Mouse (Mus musculus) forebrain, embryonic 10.5 days (tissue): ENCODE data around the gene Lgals9. TPM values are rescaled to one million over a fixed set of nuclear protein-coding genes. Genes with fewer than 3 reads are reported as not detected.

ENCODE experiments used
- DNase-seq: peaks from one replicate; pipeline ENCODE4 v3.0.0-alpha.2; 2017; ENCODE audit warnings: low spot score; ENCODE audit errors: extremely low spot score
- H3K27ac ChIP-seq: fragments of 300-500 bp; sonication (generic); 2 replicates; pipeline ENCODE4 v1.5.1; 2016; ENCODE audit warnings: mild to moderate bottlenecking
- H3K27me3 ChIP-seq: fragments of 300-500 bp; sonication (generic); 2 replicates; pipeline ENCODE4 v1.6.1; 2016; ENCODE audit warnings: mild to moderate bottlenecking; ENCODE audit not compliant: poor library complexity, severe bottlenecking
- H3K36me3 ChIP-seq: fragments of 300-500 bp; sonication (generic); replicated peaks from 2 replicates; pipeline ENCODE4 v1.6.1; 2016; ENCODE audit warnings: mild to moderate bottlenecking, moderate library complexity
- H3K4me1 ChIP-seq: fragments of 300-500 bp; sonication (generic); 2 replicates; pipeline ENCODE4 v1.6.1; 2016
- H3K4me3 ChIP-seq: fragments of 300-500 bp; sonication (generic); 2 replicates; pipeline ENCODE4 v1.5.1; 2016; ENCODE audit warnings: mild to moderate bottlenecking, moderate library complexity
- H3K9me3 ChIP-seq: fragments of 300-500 bp; sonication (generic); 2 replicates; pipeline ENCODE4 v1.6.1; 2016; ENCODE audit warnings: mild to moderate bottlenecking, moderate library complexity
- whole genome bisulfite sequencing: fragments of 180-500 bp; shearing (Covaris S2); methylation state at CpG from one replicate; pipeline ENCODE4 v1.1.7; 2016; 5-methylcytosine and 5-hydroxymethylcytosine counted together
- polyA plus RNA-seq: library from polyadenylated mRNA; unstranded; fragments of >200 nt; fragmentation: Nextera tagmentation; extraction: Ambion mirVana; gene quantifications from 2 replicates; pipeline ENCODE4 v1.2.1, GENCODE M21; 2016

Gene Lgals9
- polyA plus RNA-seq, 1 experiment from 2014 or later: 2.6 TPM

DNA sequence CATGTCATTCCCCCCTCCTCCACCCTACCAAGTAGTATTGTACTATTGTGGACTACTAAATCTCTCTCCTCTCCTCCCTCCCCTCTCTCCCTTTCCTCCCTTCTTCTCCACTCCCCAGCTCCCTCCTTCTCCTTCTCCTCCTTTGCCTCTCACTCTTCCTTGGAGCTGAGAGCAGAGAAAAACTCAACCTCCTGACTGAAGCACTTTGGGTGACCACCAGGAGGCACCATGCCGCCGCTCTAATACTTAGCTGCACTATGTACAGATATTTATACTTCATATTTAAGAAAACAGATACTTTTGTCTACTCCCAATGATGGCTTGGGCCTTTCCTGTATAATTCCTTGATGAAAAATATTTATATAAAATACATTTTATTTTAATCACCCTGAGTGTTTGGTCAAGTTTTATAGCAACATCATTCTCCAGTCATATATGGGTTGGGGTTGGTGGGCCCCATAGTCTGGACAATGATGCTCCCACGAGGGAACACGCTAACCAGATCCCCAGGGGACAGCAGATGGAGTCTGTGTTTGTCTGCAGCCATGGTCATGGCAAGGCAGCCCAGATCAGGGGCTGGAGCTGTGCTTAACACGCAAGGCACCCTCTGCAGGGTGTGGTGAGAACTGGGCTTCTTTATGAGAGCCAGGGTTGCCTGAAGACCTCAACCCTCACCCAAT, 24.8 kb downstream of the Lgals9 start:
- peaks cover 14% of the 10 kb centered on the region for H3K27me3 ChIP-seq
- no peaks in the 10 kb centered on the region for H3K36me3 ChIP-seq
- no peaks in the 10 kb centered on the region for H3K9me3 ChIP-seq
- 63% methylated on average over 5 of the region's 5 CpGs for WGBS
- H3K4me1 ChIP-seq: no peaks in the 10 kb centered on the region
- no peak overlapping the region for H3K27ac ChIP-seq
- no peak overlapping the region for H3K4me3 ChIP-seq
- no peak for DNase-seq

DNA sequence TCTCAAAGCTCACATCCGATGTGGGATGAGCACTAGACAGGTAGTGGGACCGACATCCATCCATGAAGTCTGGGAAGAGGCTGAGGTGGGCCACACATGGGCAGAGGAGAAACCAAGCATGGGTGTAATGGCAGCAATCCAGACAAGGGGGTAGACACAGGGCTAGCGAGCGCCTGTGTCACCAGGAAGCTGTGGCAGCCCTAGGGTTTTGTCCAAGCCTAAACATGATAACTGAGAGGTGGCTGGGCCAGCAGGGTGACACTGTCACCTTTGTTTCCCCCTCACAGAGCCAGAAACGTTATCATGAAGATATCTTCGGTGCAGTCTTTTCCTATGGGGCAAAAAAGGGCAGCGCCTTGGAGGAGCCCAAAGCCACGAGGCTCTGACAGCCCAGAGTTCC, 25.4 kb downstream of the Lgals9 start:
- H3K27ac ChIP-seq: no peak overlapping the region
- no peak overlapping the region for H3K4me3 ChIP-seq
- no peaks in the 10 kb centered on the region for H3K36me3 ChIP-seq
- H3K9me3 ChIP-seq: no peaks in the 10 kb centered on the region
- DNase-seq: no peak
- H3K27me3 ChIP-seq: peaks cover 19% of the 10 kb centered on the region
- 75% methylated on average over 8 of the region's 8 CpGs for WGBS
- H3K4me1 ChIP-seq: no peaks in the 10 kb centered on the region

DNA sequence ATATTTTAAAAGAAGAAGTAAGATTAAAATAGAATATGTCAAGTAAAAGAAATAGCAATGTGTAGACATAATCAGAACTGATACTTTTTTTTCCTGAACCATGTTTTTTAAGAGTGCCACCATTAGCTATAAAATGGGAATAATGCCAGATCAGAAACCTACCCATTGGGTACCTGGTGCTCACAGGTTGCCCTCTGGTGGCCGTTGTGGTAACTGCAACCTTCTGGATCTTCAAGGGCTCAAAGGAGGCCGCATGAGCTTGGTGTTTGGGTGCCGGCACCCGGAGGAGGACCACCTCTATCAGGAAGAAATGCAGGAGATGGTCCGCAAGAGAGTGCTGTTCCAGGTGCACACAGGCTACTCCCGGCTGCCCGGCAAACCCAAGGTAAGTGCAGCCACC, 28.5 kb downstream of the Lgals9 start:
- peak; percentile 70 for DNase-seq
- H3K27ac ChIP-seq: no peak overlapping the region
- no peaks in the 10 kb centered on the region for H3K36me3 ChIP-seq
- no peak overlapping the region for H3K4me3 ChIP-seq
- 11% methylated on average over 7 of the region's 7 CpGs for WGBS
- peaks cover 6% of the 10 kb centered on the region for H3K4me1 ChIP-seq
- H3K9me3 ChIP-seq: no peaks in the 10 kb centered on the region
- peaks cover 43% of the 10 kb centered on the region for H3K27me3 ChIP-seq

DNA sequence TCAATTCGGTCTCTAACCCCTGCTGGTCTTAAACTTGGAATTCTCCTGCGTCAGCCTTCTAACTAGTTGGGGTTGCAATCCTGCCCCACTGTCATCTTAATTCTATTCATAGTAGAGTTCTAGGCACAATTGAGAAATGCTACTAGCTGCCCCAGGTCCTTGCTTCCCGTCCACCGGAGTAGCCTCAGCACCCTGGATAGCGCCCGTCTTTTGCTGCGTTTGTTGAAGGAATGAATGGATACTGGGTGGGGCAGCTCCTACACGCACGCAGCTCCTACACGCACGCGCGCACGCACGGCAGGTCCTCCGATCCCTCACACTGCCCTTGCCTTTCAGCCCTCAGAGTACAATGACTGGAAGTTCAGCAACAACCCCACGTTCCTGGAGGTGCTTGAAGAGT, 32.3 kb downstream of the Lgals9 start:
- peak overlapping the region; percentile 30 for H3K4me3 ChIP-seq
- H3K36me3 ChIP-seq: no peaks in the 10 kb centered on the region
- no peaks in the 10 kb centered on the region for H3K9me3 ChIP-seq
- peaks cover 6% of the 10 kb centered on the region for H3K4me1 ChIP-seq
- H3K27me3 ChIP-seq: peaks cover 44% of the 10 kb centered on the region
- peak; percentile 42 for DNase-seq
- no peak overlapping the region for H3K27ac ChIP-seq
- WGBS: 6% methylated on average over 17 of the region's 17 CpGs

DNA sequence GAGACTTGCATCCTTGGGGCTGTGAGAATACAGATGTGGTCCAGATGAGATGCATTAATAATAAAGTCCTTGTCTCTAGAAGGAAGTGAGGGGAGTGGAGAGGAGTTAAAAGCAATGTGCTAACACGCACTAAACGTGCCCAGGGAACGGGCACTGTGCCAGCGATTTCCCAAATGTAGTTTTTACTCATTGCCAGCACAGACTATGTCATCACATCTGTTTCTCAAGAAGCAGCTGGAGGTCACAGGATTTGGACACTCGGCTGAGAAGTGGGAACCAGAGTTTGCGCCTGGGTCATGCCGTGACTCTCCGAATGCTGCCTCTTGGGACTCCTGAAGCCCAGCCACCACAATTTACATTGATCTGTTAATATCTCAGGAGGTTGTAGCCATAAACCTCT, 34.4 kb downstream of the Lgals9 start:
- 93% methylated on average over 8 of the region's 8 CpGs for WGBS
- Histone ChIP-seq H3K4me1 (peaks cover 6% of the 10 kb centered on the region), H3K4me3 (no peak overlapping the region), H3K27me3 (peaks cover 34% of the 10 kb centered on the region), H3K9me3 (no peaks in the 10 kb centered on the region), H3K27ac (no peak overlapping the region), H3K36me3 (no peaks in the 10 kb centered on the region)
- DNase-seq: no peak

DNA sequence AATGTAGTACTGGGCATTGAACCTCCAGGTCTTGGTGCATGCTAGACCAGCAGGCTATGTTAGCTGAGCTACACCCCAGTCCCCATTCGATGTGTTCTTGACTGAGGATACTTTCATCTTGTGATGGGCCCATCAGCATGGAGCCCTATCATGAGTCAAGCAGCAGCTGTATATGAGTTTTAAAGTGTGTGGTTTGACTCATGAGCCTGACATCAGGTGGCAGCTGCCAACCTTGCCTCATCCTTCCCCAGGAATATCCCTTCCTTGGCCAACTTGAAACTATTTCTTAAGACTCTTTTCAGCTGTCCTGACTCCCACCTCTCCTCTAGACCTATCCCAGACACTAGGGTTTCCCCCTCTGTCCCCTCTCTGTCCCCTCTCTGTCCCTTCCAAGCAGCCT, 41.7 kb downstream of the Lgals9 start:
- H3K4me1 ChIP-seq: no peaks in the 10 kb centered on the region
- no peak overlapping the region for H3K4me3 ChIP-seq
- DNase-seq: no peak
- 94% methylated on average over 1 of the region's 1 CpGs for WGBS
- H3K27me3 ChIP-seq: no peaks in the 10 kb centered on the region
- H3K9me3 ChIP-seq: no peaks in the 10 kb centered on the region
- no peak overlapping the region for H3K27ac ChIP-seq
- H3K36me3 ChIP-seq: no peaks in the 10 kb centered on the region

DNA sequence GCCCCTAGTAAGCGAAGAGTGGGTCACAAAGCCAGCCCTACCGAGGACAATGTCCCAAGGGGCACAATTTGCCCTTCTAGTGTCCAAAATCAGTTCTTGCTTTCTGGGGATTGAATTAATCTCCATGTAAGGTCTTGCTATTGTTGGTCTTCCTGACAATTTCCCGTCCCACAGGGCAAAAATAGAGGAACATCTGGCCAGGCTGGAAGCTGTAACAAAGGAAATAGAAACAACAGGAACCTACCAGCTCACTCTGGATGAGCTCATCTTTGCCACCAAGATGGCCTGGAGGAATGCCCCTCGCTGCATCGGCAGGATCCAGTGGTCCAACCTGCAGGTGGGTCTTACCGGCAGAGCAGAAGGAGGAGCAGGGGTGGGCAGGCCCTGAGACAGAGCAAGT, 49.6 kb downstream of the Lgals9 start:
- Histone ChIP-seq H3K27ac (0 out of 2 replicates have a peak overlapping the region, but pooled peaks have one; percentile 44), H3K4me3 (no peak overlapping the region), H3K36me3 (no peaks in the 10 kb centered on the region), H3K9me3 (no peaks in the 10 kb centered on the region), H3K27me3 (no peaks in the 10 kb centered on the region), H3K4me1 (peaks cover 9% of the 10 kb centered on the region; the same call in 1 of the 2 replicates)
- DNase-seq: no peak
- 83% methylated on average over 6 of the region's 6 CpGs for WGBS

DNA sequence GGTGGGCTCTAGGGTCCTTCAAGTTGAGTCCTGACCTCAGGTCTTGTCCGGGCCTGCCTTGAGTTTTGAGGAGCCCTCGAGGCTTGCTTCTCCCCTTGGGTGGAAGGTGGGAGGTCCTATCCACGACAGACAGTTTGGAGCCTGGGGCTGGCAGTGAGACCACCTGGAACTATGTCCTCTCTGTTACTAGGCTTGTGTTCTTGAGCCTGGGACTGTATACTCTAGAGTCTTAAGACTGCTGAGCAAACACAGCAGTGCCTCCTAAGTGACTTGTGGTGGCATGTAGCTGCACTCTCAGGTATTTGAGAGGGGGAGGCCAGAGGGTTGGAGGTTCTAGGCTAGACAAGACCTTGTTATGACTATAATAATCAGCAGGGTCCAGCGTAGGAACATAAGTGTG, 50.0 kb downstream of the Lgals9 start:
- H3K4me3 ChIP-seq: no peak overlapping the region
- H3K4me1 ChIP-seq: peaks cover 9% of the 10 kb centered on the region; the same call in 1 of the 2 replicates
- H3K27me3 ChIP-seq: no peaks in the 10 kb centered on the region
- no peak for DNase-seq
- H3K27ac ChIP-seq: 0 out of 2 replicates have a peak overlapping the region, but pooled peaks have one; percentile 44
- H3K36me3 ChIP-seq: no peaks in the 10 kb centered on the region
- no peaks in the 10 kb centered on the region for H3K9me3 ChIP-seq
- WGBS: 76% methylated on average over 4 of the region's 4 CpGs

DNA sequence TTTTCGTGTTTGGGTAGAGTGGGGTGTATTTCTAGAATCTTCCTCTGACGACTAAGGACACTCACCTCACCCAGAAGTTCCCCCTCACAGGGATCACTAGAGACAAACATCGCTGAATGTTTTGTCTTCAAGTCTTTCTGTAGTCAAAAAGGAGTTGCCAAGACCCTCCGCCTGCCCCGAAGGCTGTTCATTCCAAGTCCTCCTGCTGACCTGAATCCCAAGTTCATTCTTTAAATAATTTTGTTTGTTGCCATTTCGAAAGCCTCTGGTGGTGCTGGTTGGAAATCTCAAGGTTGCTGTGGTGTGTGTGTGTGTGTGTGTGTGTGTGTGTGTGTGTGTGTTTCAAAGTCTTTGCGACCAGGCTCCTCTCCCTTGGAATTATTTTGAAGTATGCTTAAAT, 50.4 kb downstream of the Lgals9 start:
- DNase-seq: no peak
- peaks cover 9% of the 10 kb centered on the region; the same call in 1 of the 2 replicates for H3K4me1 ChIP-seq
- H3K27ac ChIP-seq: 0 out of 2 replicates have a peak overlapping the region, but pooled peaks have one; percentile 44
- H3K27me3 ChIP-seq: no peaks in the 10 kb centered on the region
- H3K36me3 ChIP-seq: no peaks in the 10 kb centered on the region
- WGBS: 89% methylated on average over 7 of the region's 7 CpGs
- H3K9me3 ChIP-seq: no peaks in the 10 kb centered on the region
- no peak overlapping the region for H3K4me3 ChIP-seq

DNA sequence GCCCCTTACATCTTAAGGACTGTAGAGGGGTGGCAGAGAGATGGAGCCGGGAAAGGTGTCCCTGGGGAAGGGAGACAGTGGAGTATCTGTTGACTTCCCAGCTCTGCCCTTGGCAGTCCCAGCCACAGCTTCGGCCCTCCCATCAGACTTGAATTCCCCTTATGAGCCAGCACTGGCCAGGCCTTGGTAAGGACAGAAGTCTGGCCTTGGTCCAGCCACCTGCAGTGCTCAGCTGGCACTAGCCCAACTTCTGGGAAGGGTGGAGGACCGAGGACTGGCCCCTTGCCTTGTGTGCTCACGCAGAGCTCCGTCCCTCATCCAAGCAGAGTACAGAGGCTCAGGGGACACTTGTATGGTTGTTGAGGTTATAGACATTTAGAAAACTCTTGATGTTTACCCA, 55.4 kb downstream of the Lgals9 start:
- no peaks in the 10 kb centered on the region for H3K9me3 ChIP-seq

DNA sequence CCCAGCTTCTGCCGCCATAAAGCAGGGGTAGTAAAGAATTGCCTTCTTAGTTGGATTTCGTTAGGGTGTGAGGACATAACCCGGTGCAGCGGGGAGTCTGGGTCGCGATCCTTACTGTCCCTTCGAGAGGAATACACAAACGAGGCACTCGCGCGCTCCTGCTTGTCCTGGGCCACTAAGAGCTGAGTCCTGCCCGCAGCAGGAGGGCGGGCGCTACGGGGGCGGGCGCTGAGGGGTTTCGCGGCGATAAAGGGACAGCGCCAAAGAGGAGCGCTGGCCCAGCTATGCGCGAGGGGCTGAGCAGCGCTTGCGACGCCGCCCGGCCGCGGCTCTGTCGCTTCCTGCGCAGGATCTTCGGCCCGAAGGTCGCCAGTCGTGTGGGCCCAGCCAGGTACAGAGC, 59.8 kb downstream of the Lgals9 start:
- WGBS: under 1% methylated on average over 37 of the region's 37 CpGs
- H3K36me3 ChIP-seq: no peaks in the 10 kb centered on the region
- peak; percentile 40 for DNase-seq
- H3K27me3 ChIP-seq: peaks cover 64% of the 10 kb centered on the region
- peak overlapping the region; percentile 52 for H3K4me3 ChIP-seq
- peak overlapping the region; percentile 71 for H3K27ac ChIP-seq
- H3K4me1 ChIP-seq: peaks cover 25% of the 10 kb centered on the region
- no peaks in the 10 kb centered on the region for H3K9me3 ChIP-seq

More for the DNA sequence above, 55.4 kb downstream of the Lgals9 start:
- Histone ChIP-seq H3K36me3 (no peaks in the 10 kb centered on the region), H3K27me3 (peaks cover 37% of the 10 kb centered on the region), H3K4me1 (peaks cover 22% of the 10 kb centered on the region), H3K27ac (no peak overlapping the region), H3K4me3 (no peak overlapping the region)
- DNase-seq: no peak
- WGBS: 93% methylated on average over 5 of the region's 5 CpGs

DNA sequence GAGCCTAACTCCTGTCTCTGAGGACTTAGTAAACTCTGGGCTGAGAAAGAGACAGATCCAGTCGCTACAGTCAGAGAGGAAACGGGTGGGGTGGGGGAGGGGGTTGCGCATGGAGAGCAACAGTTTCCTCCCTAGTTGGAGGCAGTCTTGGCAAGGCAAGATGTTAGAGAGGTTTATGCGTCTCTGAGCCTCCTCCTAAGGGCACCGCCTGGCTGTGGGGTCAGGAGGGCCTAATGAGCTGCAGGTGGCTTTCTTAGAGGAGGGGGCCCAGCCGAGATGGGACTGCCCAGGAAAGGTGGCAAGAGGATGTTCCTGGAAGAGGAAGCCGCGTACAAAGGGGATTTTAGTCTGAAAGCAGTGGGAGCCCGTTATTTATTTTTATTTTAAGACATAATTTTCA, 60.6 kb downstream of the Lgals9 start:
- WGBS: 6% methylated on average over 9 of the region's 9 CpGs
- Histone ChIP-seq H3K36me3 (no peaks in the 10 kb centered on the region), H3K4me1 (peaks cover 25% of the 10 kb centered on the region), H3K27ac (no peak overlapping the region), H3K27me3 (peaks cover 64% of the 10 kb centered on the region), H3K4me3 (peak overlapping the region; percentile 10; the same call in 1 of the 2 replicates), H3K9me3 (no peaks in the 10 kb centered on the region)
- DNase-seq: peak; percentile 30

DNA sequence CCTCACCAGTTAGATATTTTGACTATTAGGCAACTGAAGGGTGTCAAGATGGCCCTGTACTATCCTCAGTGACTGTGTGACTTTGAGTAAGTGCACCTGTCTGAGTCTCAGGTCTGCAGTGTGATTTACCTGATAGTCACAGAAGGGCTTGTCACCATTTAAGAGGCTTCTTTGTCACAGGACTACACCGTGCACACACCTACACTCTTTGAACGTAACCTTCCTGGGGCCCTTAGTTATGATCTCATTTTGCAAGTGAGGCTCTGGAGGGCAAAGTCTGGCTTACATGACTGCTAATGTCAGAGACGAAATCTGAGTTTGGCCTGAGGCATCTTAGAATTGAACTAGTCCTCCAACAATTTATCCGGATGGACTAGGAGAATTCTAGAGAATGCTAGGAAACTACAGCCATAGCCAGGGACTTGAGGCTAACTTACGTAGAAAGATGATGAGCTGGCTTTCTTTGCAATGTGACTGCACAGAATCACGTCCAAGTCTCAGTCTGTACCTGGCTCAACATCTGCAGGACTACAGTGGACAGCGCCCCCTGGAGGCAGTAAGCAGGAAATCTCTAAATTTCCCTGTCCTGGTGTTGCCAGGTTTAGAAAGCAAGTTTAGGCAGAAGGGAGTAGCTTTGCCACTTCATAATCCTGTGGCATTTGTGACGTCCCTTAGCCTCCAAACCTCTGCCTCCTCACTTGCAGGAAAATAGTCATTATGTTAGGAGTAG, 61.9 kb downstream of the Lgals9 start:
- Histone ChIP-seq H3K9me3 (no peaks in the 10 kb centered on the region), H3K27me3 (peaks cover 56% of the 10 kb centered on the region), H3K4me1 (peaks cover 25% of the 10 kb centered on the region), H3K36me3 (no peaks in the 10 kb centered on the region), H3K27ac (no peak overlapping the region), H3K4me3 (no peak overlapping the region)
- 43% methylated on average over 8 of the region's 8 CpGs for WGBS
- DNase-seq: peak; percentile 65
